Mouse (Mus musculus) cerebellum, adult 2 months (tissue): Measurements from ENCODE around the gene Ttll4.

Source experiments
- CTCF ChIP-seq: fragments of 200-500 bp; IDR thresholded peaks from 2 replicates; pipeline ENCODE4 v1.5.1; 2011; ENCODE audit warnings: low read depth, mild to moderate bottlenecking, control low read depth, low read length, moderate library complexity, borderline replicate concordance; ENCODE audit not compliant: insufficient read depth
- POLR2A ChIP-seq: fragments of 200-500 bp; IDR thresholded peaks from 2 replicates; pipeline ENCODE4 v1.6.1; 2011; ENCODE audit warnings: low read length, control low read depth, borderline replicate concordance; ENCODE audit not compliant: insufficient read depth

DNA sequence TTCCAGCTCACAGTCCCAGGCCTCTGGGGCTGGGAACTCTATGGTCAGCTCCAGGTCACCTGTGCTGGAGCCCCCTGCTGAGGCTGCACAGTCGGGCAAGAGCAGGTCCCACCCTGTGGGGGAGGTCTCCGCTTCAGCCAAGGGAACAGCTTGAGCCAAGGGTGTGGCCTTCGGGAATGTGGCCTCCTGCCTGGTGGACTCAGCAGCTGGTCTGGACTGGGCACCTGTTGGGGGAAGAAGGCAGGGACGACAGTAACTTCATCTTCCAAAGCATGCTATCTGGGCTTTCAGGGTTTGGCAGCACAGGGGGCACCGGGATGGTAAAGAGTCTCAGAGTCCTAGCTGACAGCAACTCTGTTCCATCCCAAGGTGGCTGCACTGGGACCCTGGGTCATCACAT is 85.8 kb downstream of the Ttll4 start:
- TF ChIP-seq POLR2A (no peak), CTCF (no peak)
